Mouse (Mus musculus): ENCODE measurements around the gene Rpl38.
A peak's percentile ranks its signal among the peaks of the same experiment; 100 is the strongest.
"Not testable (repeated sequence)": the region's sequence is repeated elsewhere in the genome, so short reads cannot be mapped to it uniquely, and the experiment has no call there.

Gene Rpl38

DNA sequence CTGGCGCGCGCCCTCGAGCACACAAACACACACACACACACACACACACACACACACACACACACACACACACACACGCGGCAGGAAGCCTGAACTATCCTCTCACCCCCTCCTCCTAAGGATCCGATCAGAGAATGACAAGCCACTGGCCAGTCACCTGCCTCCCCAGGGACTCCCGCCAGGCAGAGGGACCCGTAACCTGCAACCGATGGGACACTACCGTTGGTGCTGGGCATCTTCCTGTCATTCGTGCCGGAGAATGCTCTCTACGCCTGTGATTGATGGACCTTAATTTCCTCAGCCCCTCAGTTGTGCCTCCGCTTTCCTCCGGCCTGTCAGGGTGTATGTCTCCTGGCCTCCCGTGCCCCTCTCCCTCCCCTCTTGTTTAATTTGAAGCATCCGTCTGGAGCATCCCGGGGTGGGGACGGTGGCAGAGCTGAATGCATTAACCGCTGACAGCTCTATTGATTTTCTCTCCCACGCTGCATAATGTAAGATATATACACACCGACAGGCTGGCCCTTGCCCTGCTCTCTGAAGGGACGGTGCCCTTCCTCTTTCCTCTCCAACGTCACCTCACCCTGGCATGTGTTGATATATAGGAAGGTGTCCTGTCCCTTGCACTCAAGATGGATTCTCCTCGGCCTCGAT lies 11.2 kb upstream of the Rpl38 start:
- DNase-seq (ENCODE audit: low read depth, low spot score): no peak

DNA sequence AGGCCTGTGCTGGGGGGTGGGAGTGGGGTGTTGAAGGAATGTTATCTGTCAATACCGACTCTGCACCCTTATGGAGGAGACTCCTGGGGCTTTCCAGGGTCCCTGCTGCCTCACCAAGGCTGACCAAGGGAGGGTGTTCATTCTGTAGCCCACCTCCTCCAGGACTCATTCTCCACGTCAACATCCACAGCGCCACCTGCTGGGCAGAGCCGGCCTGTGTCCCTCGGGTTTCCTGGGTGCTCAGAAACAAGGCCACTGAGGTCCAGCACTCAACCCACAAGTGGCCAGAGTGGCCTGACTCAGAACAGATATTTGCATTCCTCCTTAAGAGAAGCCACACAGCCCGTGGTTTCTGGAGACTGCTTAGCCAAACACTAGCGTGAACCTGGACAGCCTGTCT lies 10.6 kb upstream of the Rpl38 start:
- DNase-seq (ENCODE audit: low read depth, low spot score): peak; percentile 79

DNA sequence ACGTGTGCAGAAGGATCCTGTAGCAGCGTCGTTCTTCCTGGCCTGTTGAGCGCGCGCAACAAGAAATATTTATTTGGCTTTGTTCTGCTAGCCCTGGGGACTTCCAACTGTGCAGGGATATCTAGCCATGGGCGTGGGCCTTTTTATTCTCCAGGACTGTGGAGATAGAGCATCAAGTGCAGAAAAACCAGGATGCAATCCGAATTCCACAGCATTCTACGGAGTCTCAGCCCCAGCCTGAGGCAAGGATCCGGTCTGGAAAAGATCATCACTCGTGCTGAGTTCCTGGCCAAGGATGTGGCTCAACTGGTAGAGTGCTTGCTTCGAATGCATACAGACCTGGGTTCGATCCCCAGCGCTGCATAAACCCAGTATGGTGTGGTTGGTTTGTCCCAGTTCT lies 6.2 kb upstream of the Rpl38 start:
- DNase-seq (ENCODE audit: low read depth, low spot score): no peak

- peak; percentile 78 for DNase-seq (ENCODE audit: low read depth, low spot score)
These were observed 5.5 kb upstream of the Rpl38 start for GRCm38 (mm10) chr11:114662746-114663362.

- no peak for DNase-seq (ENCODE audit: low read depth, low spot score)
These were observed 4.2 kb upstream of the Rpl38 start for GRCm38 (mm10) chr11:114664164-114664563.

DNA sequence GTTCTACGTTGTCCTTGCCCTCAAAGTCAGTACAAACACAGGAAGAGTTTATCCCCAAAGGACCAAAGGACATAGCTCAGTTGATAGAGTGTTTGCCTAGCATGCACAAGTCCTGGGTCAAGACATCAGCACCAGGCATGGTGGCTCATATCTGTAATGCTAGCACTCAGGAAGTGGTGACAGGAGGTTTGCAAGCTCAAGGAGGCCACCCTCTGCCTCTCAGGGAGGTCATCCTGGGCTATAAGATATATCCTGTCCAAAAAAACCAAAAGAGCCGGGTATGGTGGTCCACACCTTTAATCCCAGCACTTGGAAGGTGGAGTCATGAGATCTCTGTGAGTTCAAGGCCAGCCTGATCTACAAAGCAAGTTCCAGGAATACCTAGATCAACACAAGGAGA lies 2.9 kb upstream of the Rpl38 start:
- DNase-seq (ENCODE audit: low read depth, low spot score): no peak

DNA sequence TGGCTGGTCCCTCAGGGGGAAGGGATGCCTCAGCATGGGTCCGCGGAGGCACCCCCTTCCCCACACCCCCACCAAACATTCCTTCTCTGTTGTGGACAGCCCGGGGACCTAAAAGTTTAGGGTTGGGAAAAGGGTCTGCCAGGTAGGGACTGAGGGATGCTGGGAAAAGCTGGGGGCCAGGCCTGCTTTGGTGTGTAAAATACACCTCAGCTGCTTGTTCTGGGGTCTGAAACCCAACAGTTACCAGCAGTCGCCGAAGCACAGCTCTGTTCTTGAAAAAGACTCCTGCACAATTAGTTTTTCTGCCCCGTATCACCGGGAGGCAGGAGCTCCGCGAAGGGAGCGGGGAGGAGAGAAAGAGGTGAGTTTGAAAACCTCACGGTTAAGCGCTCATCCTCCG lies 1.5 kb upstream of the Rpl38 start:
- DNase-seq (ENCODE audit: low read depth, low spot score): no peak

DNA sequence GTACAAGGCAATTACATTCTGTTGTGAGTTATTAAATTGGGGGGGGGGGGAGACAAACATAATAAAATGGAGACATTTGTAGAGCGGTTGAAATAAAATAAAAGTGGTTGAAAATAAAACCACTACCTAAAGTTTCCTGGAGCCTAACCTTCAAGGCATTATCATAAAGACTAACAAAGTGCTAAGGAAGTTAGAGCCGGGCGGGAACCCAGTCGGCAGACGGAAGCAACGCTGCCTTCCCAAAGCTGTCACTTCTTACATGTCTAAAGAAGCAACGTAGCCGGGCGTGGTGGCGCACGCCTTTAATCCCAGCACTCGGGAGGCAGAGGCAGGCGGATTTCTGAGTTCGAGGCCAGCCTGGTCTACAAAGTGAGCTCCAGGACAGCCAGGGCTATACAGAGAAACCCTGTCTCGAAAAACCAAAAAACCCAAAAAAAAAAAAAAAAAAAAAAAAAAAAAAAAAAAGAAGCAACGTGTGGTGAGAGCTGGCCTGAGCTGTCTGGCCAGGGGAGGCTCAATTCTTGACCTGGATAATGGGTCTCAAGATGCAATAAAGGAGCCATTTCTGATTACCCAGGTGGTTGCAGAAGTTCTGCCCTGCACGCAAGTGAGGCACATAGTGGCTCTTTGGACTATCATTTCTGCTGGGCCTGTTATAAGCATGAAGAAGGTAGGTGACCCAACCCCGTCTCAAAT lies 940 bp upstream of the Rpl38 start:
- no peak for DNase-seq (ENCODE audit: low read depth, low spot score)

- DNase-seq (ENCODE audit: low read depth, low spot score): peak; percentile 67
These were observed 415 bp upstream of the Rpl38 start for GRCm38 (mm10) chr11:114667932-114668285.

GRCm38 (mm10) chr11:114668741-114669623 lies 658 bp downstream of the Rpl38 start:
- DNase-seq (ENCODE audit: low read depth, low spot score): peak; percentile 87

GRCm38 (mm10) chr11:114669651-114670168 lies 1.4 kb downstream of the Rpl38 start:
- peak; percentile 55 for DNase-seq (ENCODE audit: low read depth, low spot score)

GRCm38 (mm10) chr11:114671147-114671546 lies 2.8 kb downstream of the Rpl38 start:
- no peak for DNase-seq (ENCODE audit: low read depth, low spot score)

- DNase-seq (ENCODE audit: low read depth, low spot score): peak; percentile 74
These were observed 4.7 kb downstream of the Rpl38 start for GRCm38 (mm10) chr11:114672794-114673718.

DNA sequence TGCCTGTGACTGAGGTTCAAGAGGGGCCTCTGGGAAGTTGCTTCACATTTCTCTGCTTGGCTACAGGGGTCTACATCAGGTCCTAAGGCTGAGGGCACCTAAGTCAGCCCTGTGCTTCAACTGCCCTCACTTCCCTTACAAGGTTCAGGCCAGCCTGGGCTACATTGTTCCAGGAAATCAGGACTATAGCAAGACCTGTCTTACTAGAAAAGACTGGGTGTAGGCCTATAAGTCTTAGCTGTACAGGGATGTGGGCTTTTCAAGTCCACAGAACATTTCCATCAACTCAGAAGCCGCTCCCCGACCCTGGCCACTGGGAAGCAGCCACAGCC lies 5.4 kb downstream of the Rpl38 start:
- no peak for DNase-seq (ENCODE audit: low read depth, low spot score)

GRCm38 (mm10) chr11:114674180-114674579 lies 5.9 kb downstream of the Rpl38 start:
- DNase-seq (ENCODE audit: low read depth, low spot score): no peak

DNA sequence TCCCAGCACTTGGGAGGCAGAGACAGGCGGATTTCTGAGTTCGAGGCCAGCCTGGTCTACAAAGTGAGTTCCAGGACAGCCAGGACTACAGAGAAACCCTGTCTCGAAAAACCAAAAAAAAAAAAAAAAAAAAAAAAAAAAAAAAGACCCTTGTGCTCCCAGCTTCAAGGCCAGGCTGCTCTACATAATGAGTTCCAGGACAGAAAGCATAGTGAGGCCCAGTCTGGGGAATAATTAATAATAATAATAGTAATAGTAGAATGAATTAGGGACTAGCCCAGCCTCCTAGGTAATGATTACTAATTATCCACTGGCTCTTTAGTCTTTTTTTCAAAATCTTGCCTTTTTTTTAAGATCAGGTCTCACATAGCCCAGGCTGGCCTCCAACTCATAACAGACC lies 6.5 kb downstream of the Rpl38 start:
- DNase-seq (ENCODE audit: low read depth, low spot score): not testable (repeated sequence)

- DNase-seq (ENCODE audit: low read depth, low spot score): peak; percentile 78
These were observed 7.1 kb downstream of the Rpl38 start, which contains the start of gene Ttyh2 for GRCm38 (mm10) chr11:114675341-114675825. TSS of gene Ttyh2 (plus strand) at chr11:114675431.

DNA sequence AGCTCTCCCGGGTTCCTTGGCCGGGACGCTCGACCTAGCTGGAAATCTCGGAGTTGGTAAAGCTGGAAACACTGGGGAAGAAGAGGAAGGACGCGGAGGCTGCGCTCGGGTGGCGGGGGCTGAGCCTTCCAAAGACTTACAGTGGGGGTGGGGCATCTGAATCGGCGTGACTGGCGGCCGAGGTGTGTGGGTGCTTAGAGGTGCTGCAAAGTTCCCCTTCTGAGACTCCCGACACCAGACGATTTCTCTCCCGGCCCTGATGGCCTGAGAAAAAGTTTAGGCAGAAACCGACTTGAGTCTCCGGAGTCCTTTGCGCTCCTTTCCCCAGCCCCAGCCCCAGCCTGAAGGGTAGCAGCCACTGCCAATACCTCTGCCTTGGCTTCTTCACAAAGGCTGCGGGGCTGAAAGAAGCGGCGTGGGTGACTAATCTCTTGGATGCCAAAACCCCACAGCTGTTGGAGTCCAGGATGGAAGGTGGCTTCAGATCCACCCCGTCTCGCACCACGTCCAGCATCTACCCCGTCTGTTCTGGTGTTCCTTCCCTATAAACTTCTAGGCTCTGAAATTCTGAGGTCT lies 7.6 kb downstream of the Rpl38 start:
- DNase-seq (ENCODE audit: low read depth, low spot score): peak; percentile 51

- no peak for DNase-seq (ENCODE audit: low read depth, low spot score)
These were observed 8.1 kb downstream of the Rpl38 start for GRCm38 (mm10) chr11:114676431-114676830.

DNA sequence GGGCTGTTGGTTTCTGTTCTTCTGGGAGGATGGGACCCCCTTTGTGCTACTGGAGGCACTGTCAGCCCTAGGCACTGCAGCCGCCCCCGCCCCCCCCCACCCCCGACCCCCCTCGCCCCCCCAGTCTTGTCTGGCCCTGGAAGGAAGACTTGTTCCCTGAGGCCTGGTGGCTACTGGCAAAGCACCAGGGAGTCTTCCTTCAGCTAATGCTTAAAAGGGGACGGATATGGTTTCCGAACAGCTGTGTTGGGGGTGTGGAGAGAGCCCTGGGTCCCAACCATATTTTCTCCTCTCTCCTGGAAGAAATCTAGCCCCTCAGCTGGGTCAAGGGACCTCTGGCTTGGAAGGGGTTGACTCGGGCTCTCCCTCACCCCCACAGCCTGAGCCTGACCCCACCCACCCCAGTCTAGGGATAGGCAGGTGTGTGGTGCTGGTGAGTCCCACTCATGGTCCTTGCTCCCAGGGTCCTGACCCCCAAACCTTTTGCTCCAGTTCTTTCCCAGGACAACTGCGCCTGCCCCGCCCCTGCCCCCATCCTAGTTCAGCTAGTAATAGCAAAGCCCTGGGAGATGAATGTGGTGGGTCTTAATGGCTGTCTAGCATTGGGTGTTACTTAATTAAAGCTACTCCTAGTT lies 8.7 kb downstream of the Rpl38 start:
- DNase-seq (ENCODE audit: low read depth, low spot score): no peak
